Mouse (Mus musculus): ENCODE results near the gene Cdc42bpb. TPM values are rescaled to one million over a fixed set of nuclear protein-coding genes. Genes with fewer than 3 reads are reported as not detected.

The Cdc42bpb gene
- total and polyA plus RNA-seq, 3 experiments, result 16.7 to 29.7 (median 25.4) TPM

- dilution Hi-C loops (cut with MboI; ENCODE audit: extremely low pct_ligation_motif_present, extremely low pct_unique_long_range_greater_than_20kb, low sequenced_read_pairs), result no loop called here
- Histone ChIP-seq H3K9me3 (replicated peaks; ENCODE audit: low read length) (peaks cover 6% of the 10 kb centered on the region), H3K79me2 (replicated peaks; ENCODE audit: control insufficient read depth, extremely low read depth, insufficient read depth, poor library complexity, severe bottlenecking) (no peaks in the 10 kb centered on the region), H3K36me3 (replicated peaks in 1 of 2; ENCODE audit: control insufficient read depth in 1 of 2, insufficient read depth in 1 of 2, low read length in 1 of 2) (peaks cover 81 to 97% of the 10 kb centered on the region in 2 experiments), H3K27me3 (replicated peaks) (no peaks in the 10 kb centered on the region), H3K4me2 (ENCODE audit: insufficient read depth, low read depth, poor library complexity, severe bottlenecking) (no peak overlapping the region), H3K4me1 (ENCODE audit: control insufficient read depth in 1 of 2, insufficient read depth in 2 of 2) (peaks cover 0 to 4% of the 10 kb centered on the region in 2 experiments; a peak in 1 of 4 replicates), H3K4me3 (replicated peaks in 1 of 3; ENCODE audit: low read depth in 2 of 3, low read length in 2 of 3, poor library complexity in 1 of 3) (no peak overlapping the region), H3K9ac (ENCODE audit: insufficient read depth, low read depth) (no peak overlapping the region), H3K27ac (ENCODE audit: insufficient read depth, low read depth) (no peak overlapping the region)
- in situ Hi-C loops (cut with MboI; ENCODE audit: low pct_ligation_motif_present, low pct_unique_long_range_greater_than_20kb, low sequenced_read_pairs), result no loop called here
- TF ChIP-seq SMC3 (IDR thresholded peaks at IDR 0.05; ENCODE audit: low read depth, low read length) (no peak), TCF12 (IDR thresholded peaks at IDR 0.05; ENCODE audit: low read depth, low read length) (no peak), POLR2AphosphoS2 (IDR thresholded peaks at IDR 0.05; ENCODE audit: low read depth, low read length) (no peak), MEF2A (IDR thresholded peaks at IDR 0.05; ENCODE audit: borderline replicate concordance, low read depth, low read length) (no peak), JUND (conservative IDR thresholded peaks at IDR 0.05; ENCODE audit: low read depth, low read length) (no peak), JUN (IDR thresholded peaks at IDR 0.05; ENCODE audit: insufficient read depth, low read depth, low read length) (no peak), SIN3A (IDR thresholded peaks at IDR 0.05; ENCODE audit: low read length) (no peak), ELF1 (IDR thresholded peaks at IDR 0.05; ENCODE audit: low read depth, low read length) (no peak), ZC3H11A (IDR thresholded peaks at IDR 0.05; ENCODE audit: low read depth, low read length) (no peak), ETS1 (conservative IDR thresholded peaks at IDR 0.05; ENCODE audit: low read depth, low read length) (no peak), HCFC1 (IDR thresholded peaks at IDR 0.05; ENCODE audit: low read depth, low read length) (no peak), CTCF (conservative IDR thresholded peaks at IDR 0.05 in 1 of 2, IDR thresholded peaks at IDR 0.05 in 1 of 2; ENCODE audit: low read depth in 2 of 2, low read length in 2 of 2) (no peak), BHLHE40 (IDR thresholded peaks at IDR 0.05; ENCODE audit: low read depth, low read length) (no peak), CHD1 (IDR thresholded peaks at IDR 0.05; ENCODE audit: low read depth, low read length) (no peak), PAX5 (IDR thresholded peaks at IDR 0.05; ENCODE audit: low read length) (no peak), RAD21 (IDR thresholded peaks at IDR 0.05; ENCODE audit: low read depth, low read length) (no peak), MYC (IDR thresholded peaks at IDR 0.05; ENCODE audit: low read depth, low read length) (no peak)
- no peak for DNase-seq (ENCODE audit: extremely low read depth)
These were observed 65.7 kb downstream of the Cdc42bpb start for GRCm38 (mm10) chr12:111311775-111312174.

- no peaks in the 10 kb centered on the region for H3K27me3 ChIP-seq (replicated peaks)
- no peak overlapping the region for H3K27ac ChIP-seq (ENCODE audit: insufficient read depth, low read depth)
- H3K79me2 ChIP-seq (replicated peaks; ENCODE audit: control insufficient read depth, extremely low read depth, insufficient read depth, poor library complexity, severe bottlenecking), result no peaks in the 10 kb centered on the region
- dilution Hi-C loops (cut with MboI; ENCODE audit: extremely low pct_ligation_motif_present, extremely low pct_unique_long_range_greater_than_20kb, low sequenced_read_pairs), result no loop called here
- no peak overlapping the region for H3K4me2 ChIP-seq (ENCODE audit: insufficient read depth, low read depth, poor library complexity, severe bottlenecking)
- H3K36me3 ChIP-seq (replicated peaks in 1 of 2; ENCODE audit: control insufficient read depth in 1 of 2, insufficient read depth in 1 of 2, low read length in 1 of 2), result peaks cover 82 to 98% of the 10 kb centered on the region in 2 experiments
- H3K9ac ChIP-seq (ENCODE audit: insufficient read depth, low read depth), result no peak overlapping the region
- DNase-seq (ENCODE audit: extremely low read depth), result no peak
- H3K4me1 ChIP-seq (ENCODE audit: control insufficient read depth in 1 of 2, insufficient read depth in 2 of 2), result peaks cover 0 to 4% of the 10 kb centered on the region in 2 experiments; a peak in 1 of 4 replicates
- H3K4me3 ChIP-seq (replicated peaks in 1 of 3; ENCODE audit: low read depth in 2 of 3, low read length in 2 of 3, poor library complexity in 1 of 3), result no peak overlapping the region
- in situ Hi-C loops (cut with MboI; ENCODE audit: low pct_ligation_motif_present, low pct_unique_long_range_greater_than_20kb, low sequenced_read_pairs), result no loop called here
- H3K9me3 ChIP-seq (replicated peaks; ENCODE audit: low read length), result no peaks in the 10 kb centered on the region
- no peak for TF ChIP-seq USF1 (IDR thresholded peaks at IDR 0.05; ENCODE audit: low read depth, low read length)
- no peak for TF ChIP-seq ZNF384 (IDR thresholded peaks at IDR 0.05; ENCODE audit: low read depth, low read length)
- no peak for TF ChIP-seq HCFC1 (IDR thresholded peaks at IDR 0.05; ENCODE audit: low read depth, low read length)
- TF ChIP-seq MAFK (IDR thresholded peaks at IDR 0.05; ENCODE audit: insufficient replicate concordance, low read length), result no peak
- no peak for TF ChIP-seq EP300 (IDR thresholded peaks at IDR 0.05; ENCODE audit: low read length)
- no peak for TF ChIP-seq JUN (IDR thresholded peaks at IDR 0.05; ENCODE audit: insufficient read depth, low read depth, low read length)
- TF ChIP-seq POLR2A (IDR thresholded peaks at IDR 0.05; ENCODE audit: low read depth, low read length), result no peak
These were observed 67.6 kb downstream of the Cdc42bpb start for GRCm38 (mm10) chr12:111309931-111310330.
